Mouse (Mus musculus) MEL (cell line): ENCODE results near the gene Prtn3. TPM values are rescaled to one million over a fixed set of nuclear protein-coding genes. Genes with fewer than 3 reads are reported as not detected.

Experiments
- DNase-seq: peaks from one replicate; pipeline ENCODE4 v3.0.0; 2011; ENCODE audit warnings: low read depth, low spot score
- H3K27ac ChIP-seq: 2 replicates; pipeline ENCODE4 v1.5.1; 2012; ENCODE audit warnings: low read depth, mild to moderate bottlenecking, control low read depth, low read length, moderate library complexity; ENCODE audit not compliant: control insufficient read depth
- H3K27me3 ChIP-seq, 2 experiments: fragments of 150-350 bp in 1 of 2; sonication (generic) in 1 of 2; 2 replicates each; pipeline ENCODE4 v1.6.1; 2012; ENCODE audit warnings: low read length in 2 of 2, mild to moderate bottlenecking in 2 of 2, improper control_type of control experiment in 1 of 2, moderate library complexity in 1 of 2; ENCODE audit not compliant: insufficient read depth in 2 of 2, control insufficient read depth in 1 of 2
- H3K36me3 ChIP-seq, 2 experiments: 2 replicates each; pipeline ENCODE4 v1.6.1; 2012 to 2014; ENCODE audit warnings: low read length in 2 of 2, improper control_type of control experiment in 1 of 2, inconsistent platforms in 1 of 2, mild to moderate bottlenecking in 1 of 2; ENCODE audit not compliant: insufficient read depth in 2 of 2, control insufficient read depth in 1 of 2
- H3K4me1 ChIP-seq, 2 experiments: fragments of 150-350 bp in 1 of 2; sonication (generic) in 1 of 2; 2 replicates each; pipeline ENCODE4 v1.6.1; 2012; ENCODE audit warnings: low read length in 2 of 2, improper control_type of control experiment in 1 of 2, mild to moderate bottlenecking in 1 of 2; ENCODE audit not compliant: insufficient read depth in 2 of 2, control insufficient read depth in 1 of 2
- H3K4me3 ChIP-seq, 2 experiments: fragments of 150-350 bp in 1 of 2; sonication (generic) in 1 of 2; 2 replicates each; pipeline ENCODE4 v1.5.1; 2012; ENCODE audit warnings: low read depth in 2 of 2, low read length in 2 of 2, mild to moderate bottlenecking in 2 of 2, moderate library complexity in 2 of 2, control low read depth in 1 of 2, improper control_type of control experiment in 1 of 2; ENCODE audit not compliant: control insufficient read depth in 1 of 2, insufficient read depth in 1 of 2
- H3K79me2 ChIP-seq: 2 replicates; pipeline ENCODE4 v1.6.1; 2012; ENCODE audit warnings: mild to moderate bottlenecking, low read length, moderate library complexity; ENCODE audit not compliant: control insufficient read depth, poor library complexity, insufficient read depth
- H3K9ac ChIP-seq: 2 replicates; pipeline ENCODE4 v1.6.1; 2012; ENCODE audit warnings: low read depth, mild to moderate bottlenecking, control low read depth, low read length, moderate library complexity; ENCODE audit not compliant: control insufficient read depth, poor library complexity, severe bottlenecking
- H3K9me3 ChIP-seq: fragments of 150-350 bp; sonication (generic); replicated peaks from 2 replicates; pipeline ENCODE4 v1.6.1; 2012; ENCODE audit warnings: mild to moderate bottlenecking, low read length, improper control_type of control experiment, moderate library complexity; ENCODE audit not compliant: insufficient read depth
- BHLHE40 ChIP-seq: IDR thresholded peaks from 2 replicates; pipeline ENCODE4 v1.6.1; 2012; ENCODE audit warnings: low read depth, mild to moderate bottlenecking, inconsistent platforms, low read length, improper control_type of control experiment, borderline replicate concordance
- CHD1 ChIP-seq: IDR thresholded peaks from 2 replicates; pipeline ENCODE4 v1.6.1; 2012; ENCODE audit warnings: low read depth, mild to moderate bottlenecking, inconsistent platforms, low read length, improper control_type of control experiment
- E2F4 ChIP-seq: IDR thresholded peaks from 2 replicates; pipeline ENCODE4 v1.6.1; 2011; ENCODE audit warnings: low read depth, low read length, improper control_type of control experiment, borderline replicate concordance
- ELF1 ChIP-seq: IDR thresholded peaks from 2 replicates; pipeline ENCODE4 v1.6.1; 2014; ENCODE audit warnings: low read depth, mild to moderate bottlenecking, inconsistent platforms, low read length, improper control_type of control experiment, moderate library complexity
- EP300 ChIP-seq, 2 experiments: IDR thresholded peaks; 2 replicates each; pipeline ENCODE4 v1.6.1; 2011; ENCODE audit warnings: improper control_type of control experiment in 2 of 2, low read length in 2 of 2, low read depth in 1 of 2, mild to moderate bottlenecking in 1 of 2
- ETS1 ChIP-seq: IDR thresholded peaks from 2 replicates; pipeline ENCODE4 v1.6.1; 2012; ENCODE audit warnings: low read depth, mild to moderate bottlenecking, inconsistent platforms, low read length, improper control_type of control experiment, moderate library complexity
- GABPA ChIP-seq: IDR thresholded peaks from 2 replicates; pipeline ENCODE4 v1.6.1; 2012; ENCODE audit warnings: low read depth, mild to moderate bottlenecking, inconsistent platforms, low read length, improper control_type of control experiment, moderate library complexity
- GATA1 ChIP-seq: IDR thresholded peaks from 2 replicates; pipeline ENCODE4 v1.6.1; 2011; ENCODE audit warnings: low read depth, low read length, improper control_type of control experiment
- HCFC1 ChIP-seq: IDR thresholded peaks from 2 replicates; pipeline ENCODE4 v1.6.1; 2012; ENCODE audit warnings: low read depth, mild to moderate bottlenecking, inconsistent platforms, low read length, improper control_type of control experiment, moderate library complexity
- MAFK ChIP-seq: IDR thresholded peaks from 2 replicates; pipeline ENCODE4 v1.6.1; 2011; ENCODE audit warnings: low read depth, mild to moderate bottlenecking, low read length, improper control_type of control experiment, borderline replicate concordance
- MAZ ChIP-seq: IDR thresholded peaks from 2 replicates; pipeline ENCODE4 v1.6.1; 2012; ENCODE audit warnings: low read depth, mild to moderate bottlenecking, inconsistent platforms, low read length, improper control_type of control experiment
- MEF2A ChIP-seq: IDR thresholded peaks from 2 replicates; pipeline ENCODE4 v1.6.1; 2014; ENCODE audit warnings: low read depth, mild to moderate bottlenecking, inconsistent platforms, low read length, improper control_type of control experiment; ENCODE audit not compliant: poor library complexity, insufficient replicate concordance, severe bottlenecking; ENCODE audit errors: extremely low read depth
- MXI1 ChIP-seq: IDR thresholded peaks from 2 replicates; pipeline ENCODE4 v1.6.1; 2011; ENCODE audit warnings: mild to moderate bottlenecking, low read depth, low read length, improper control_type of control experiment
- MYB ChIP-seq: IDR thresholded peaks from 2 replicates; pipeline ENCODE4 v1.6.1; 2011; ENCODE audit warnings: mild to moderate bottlenecking, low read depth, low read length, improper control_type of control experiment
- MYC ChIP-seq: IDR thresholded peaks from 2 replicates; pipeline ENCODE4 v1.6.1; 2011; ENCODE audit warnings: low read depth, mild to moderate bottlenecking, low read length, improper control_type of control experiment, moderate library complexity
- NELFE ChIP-seq: IDR thresholded peaks from 2 replicates; pipeline ENCODE4 v1.6.1; 2011; ENCODE audit warnings: low read depth, low read length, improper control_type of control experiment
- NRF1 ChIP-seq: IDR thresholded peaks from 2 replicates; pipeline ENCODE4 v1.6.1; 2014; ENCODE audit warnings: low read depth, mild to moderate bottlenecking, inconsistent platforms, low read length, improper control_type of control experiment, moderate library complexity; ENCODE audit not compliant: poor library complexity, insufficient read depth, severe bottlenecking
- POLR2A ChIP-seq, 2 experiments: IDR thresholded peaks; 2 replicates each; pipeline ENCODE4 v1.6.1; 2011 to 2012; ENCODE audit warnings: low read length in 2 of 2, mild to moderate bottlenecking in 2 of 2, control low read depth in 1 of 2, improper control_type of control experiment in 1 of 2, low read depth in 1 of 2, moderate library complexity in 1 of 2; ENCODE audit not compliant: control insufficient read depth in 1 of 2, insufficient read depth in 1 of 2, poor library complexity in 1 of 2
- POLR2AphosphoS2 ChIP-seq: IDR thresholded peaks from 2 replicates; pipeline ENCODE4 v1.6.1; 2011; ENCODE audit warnings: low read length, improper control_type of control experiment
- RAD21 ChIP-seq: IDR thresholded peaks from 2 replicates; pipeline ENCODE4 v1.6.1; 2011; ENCODE audit warnings: mild to moderate bottlenecking, low read depth, low read length, improper control_type of control experiment
- SMC3 ChIP-seq: IDR thresholded peaks from 2 replicates; pipeline ENCODE4 v1.6.1; 2011; ENCODE audit warnings: low read depth, low read length, improper control_type of control experiment
- TAL1 ChIP-seq: IDR thresholded peaks from 2 replicates; pipeline ENCODE4 v1.6.1; 2012; ENCODE audit warnings: mild to moderate bottlenecking, inconsistent platforms, low read length, moderate library complexity, mixed read lengths
- TBP ChIP-seq: IDR thresholded peaks from 2 replicates; pipeline ENCODE4 v1.8.0; 2011; ENCODE audit warnings: low read depth, low read length, improper control_type of control experiment
- TCF12 ChIP-seq: IDR thresholded peaks from 2 replicates; pipeline ENCODE4 v1.6.1; 2014; ENCODE audit warnings: low read depth, mild to moderate bottlenecking, inconsistent platforms, low read length, improper control_type of control experiment, moderate library complexity
- USF2 ChIP-seq, 2 experiments: IDR thresholded peaks; 2 replicates each; pipeline ENCODE4 v1.6.1; 2011 to 2012; ENCODE audit warnings: improper control_type of control experiment in 2 of 2, low read length in 2 of 2, borderline replicate concordance in 1 of 2, inconsistent platforms in 1 of 2, low read depth in 1 of 2, mild to moderate bottlenecking in 1 of 2; ENCODE audit not compliant: insufficient read depth in 1 of 2
- ZC3H11A ChIP-seq: IDR thresholded peaks from 2 replicates; pipeline ENCODE4 v1.6.1; 2012; ENCODE audit warnings: low read depth, mild to moderate bottlenecking, inconsistent platforms, low read length, improper control_type of control experiment
- ZKSCAN1 ChIP-seq: IDR thresholded peaks from 2 replicates; pipeline ENCODE4 v1.6.1; 2012; ENCODE audit warnings: low read depth, mild to moderate bottlenecking, inconsistent platforms, low read length, improper control_type of control experiment, moderate library complexity
- ZMIZ1 ChIP-seq: IDR thresholded peaks from 2 replicates; pipeline ENCODE4 v1.6.1; 2012; ENCODE audit warnings: low read depth, mild to moderate bottlenecking, inconsistent platforms, low read length, improper control_type of control experiment, moderate library complexity
- ZNF384 ChIP-seq: IDR thresholded peaks from 2 replicates; pipeline ENCODE4 v1.6.1; 2012; ENCODE audit warnings: low read depth, mild to moderate bottlenecking, inconsistent platforms, low read length, improper control_type of control experiment
- polyA plus RNA-seq, 2 experiments: library from polyadenylated mRNA; stranded (reverse) in 1 of 2; unstranded in 1 of 2; fragments of >175 nt in 1 of 2; fragments of >200 nt in 1 of 2; gene quantifications; 2 replicates each; pipeline versions ENCODE4 v1.2.1 to v1.2.4; 2012; ENCODE audit warnings: low replicate concordance in 2 of 2, low read depth in 1 of 2; ENCODE audit not compliant: insufficient read length in 2 of 2, insufficient read depth in 1 of 2, missing spikeins in 1 of 2
- total RNA-seq: library from RNA; depleted of rRNA; stranded (reverse); fragments of 300-350 nt; gene quantifications from 2 replicates; pipeline ENCODE4 v1.2.3, GENCODE M21; 2012

Prtn3 gene
- total and polyA plus RNA-seq, 3 experiments = 11.2 to 31.5 TPM; not detected in 1

DNA sequence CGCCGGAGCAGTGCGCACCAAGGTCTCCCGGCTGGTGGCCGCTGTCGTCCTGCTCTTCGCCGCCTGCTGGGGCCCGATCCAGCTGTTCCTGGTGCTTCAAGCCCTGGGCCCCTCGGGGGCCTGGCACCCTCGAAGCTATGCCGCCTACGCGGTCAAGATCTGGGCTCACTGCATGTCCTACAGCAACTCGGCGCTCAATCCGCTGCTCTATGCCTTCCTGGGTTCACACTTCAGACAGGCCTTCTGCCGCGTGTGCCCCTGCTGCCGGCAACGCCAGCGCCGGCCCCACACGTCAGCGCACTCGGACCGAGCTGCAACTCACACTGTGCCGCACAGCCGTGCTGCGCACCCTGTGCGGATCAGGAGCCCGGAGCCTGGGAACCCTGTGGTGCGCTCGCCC is 47.3 kb downstream of the Prtn3 start:
- H3K9ac ChIP-seq = no peak overlapping the region

DNA sequence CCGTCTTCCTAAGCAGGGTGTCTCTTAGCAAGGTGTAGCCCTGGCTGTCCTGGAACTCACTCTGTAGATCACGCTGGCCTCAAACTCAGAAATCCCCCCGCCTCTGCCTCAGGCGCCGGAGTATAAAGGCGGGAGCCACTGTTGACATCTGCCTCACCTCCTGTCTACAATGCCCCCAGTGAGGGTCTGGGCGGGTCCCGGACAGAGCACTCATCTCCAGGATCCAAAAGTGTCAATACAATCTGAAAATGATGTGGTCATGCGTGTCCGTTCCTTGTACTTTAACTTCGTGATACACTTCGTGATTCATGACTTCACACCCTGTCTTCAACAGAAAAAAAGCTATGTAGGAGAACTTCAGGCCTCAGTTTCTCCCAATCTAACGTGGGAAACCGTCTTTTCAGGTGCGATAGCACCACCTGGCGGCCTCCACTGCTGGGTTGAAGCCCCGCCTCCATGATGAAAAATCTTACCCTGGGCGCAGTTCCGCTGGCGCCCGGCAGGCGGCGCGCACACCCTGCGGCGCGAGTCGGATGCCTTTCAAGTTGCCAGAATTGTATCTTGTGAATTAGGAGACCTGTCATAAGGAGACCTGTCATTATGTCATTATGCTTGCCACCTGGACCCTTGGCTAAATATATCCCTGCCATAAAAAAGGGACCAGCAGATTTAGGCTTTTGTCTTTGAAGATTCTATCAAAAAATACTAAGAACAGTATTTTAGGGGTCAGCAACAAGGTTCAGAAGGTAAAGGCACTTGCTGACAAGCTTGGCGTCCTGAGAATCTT is 50.9 kb downstream of the Prtn3 start:
- Histone ChIP-seq H3K9ac (peak overlapping the region; percentile 87), H3K27me3 (no peaks in the 10 kb centered on the region), H3K27ac (peak overlapping the region; percentile 76), H3K4me1 (peaks cover 0 to 6% of the 10 kb centered on the region in 2 experiments; a peak in 1 of 4 replicates), H3K36me3 (no peaks in the 10 kb centered on the region; a peak in 1 of 4 replicates), H3K79me2 (peaks cover 9% of the 10 kb centered on the region), H3K9me3 (no peaks in the 10 kb centered on the region), H3K4me3 (peak overlapping the region; percentile 53 to 90; a peak in 3 of 4 replicates)
- peak; percentile 90 for DNase-seq
- TF ChIP-seq MYC (0 out of 2 replicates have a peak, but pooled peaks have one; percentile 28), USF2 (IDR thresholded peaks at IDR 0.05; ENCODE audit: borderline replicate concordance in 1 of 2, insufficient read depth in 1 of 2, low read depth in 1 of 2, low read length in 2 of 2) (no peak), CHD1 (no peak), TAL1 (no peak), MAZ (0 out of 2 replicates have a peak, but pooled peaks have one; percentile 10), ZKSCAN1 (no peak), MYB (no peak), TBP (peak; percentile 48; the same call in 1 of the 2 replicates), ELF1 (peak; percentile 51; the same call in 1 of the 2 replicates), MXI1 (peak; percentile 88), EP300 (IDR thresholded peaks at IDR 0.05; ENCODE audit: low read depth in 1 of 2, low read length in 2 of 2) (no peak), GABPA (no peak), NELFE (no peak), POLR2AphosphoS2 (no peak), ETS1 (peak; percentile 37; the same call in 1 of the 2 replicates), BHLHE40 (no peak), HCFC1 (peak; percentile 64), GATA1 (no peak), NRF1 (peak; percentile 28; the same call in 1 of the 2 replicates), TCF12 (peak; percentile 21; the same call in 1 of the 2 replicates), E2F4 (no peak), MEF2A (no peak), ZMIZ1 (no peak)

More for the DNA sequence above, 47.3 kb downstream of the Prtn3 start:
- H3K4me1 ChIP-seq = peaks cover 5 to 6% of the 10 kb centered on the region in 2 experiments; a peak in 3 of 4 replicates
- DNase-seq = no peak
- peaks cover 9% of the 10 kb centered on the region for H3K79me2 ChIP-seq
- H3K9me3 ChIP-seq = no peaks in the 10 kb centered on the region
- H3K27ac ChIP-seq = no peak overlapping the region
- no peak for TF ChIP-seq MAFK
- TF ChIP-seq ZNF384 = no peak
- TF ChIP-seq RAD21 = no peak
- TF ChIP-seq ZC3H11A = no peak
- no peak for TF ChIP-seq USF2 (IDR thresholded peaks at IDR 0.05; ENCODE audit: borderline replicate concordance in 1 of 2, insufficient read depth in 1 of 2, low read depth in 1 of 2, low read length in 2 of 2)
- no peak for TF ChIP-seq HCFC1
- no peak for TF ChIP-seq POLR2AphosphoS2
- no peak for TF ChIP-seq EP300 (IDR thresholded peaks at IDR 0.05; ENCODE audit: low read depth in 1 of 2, low read length in 2 of 2)
- TF ChIP-seq POLR2A (IDR thresholded peaks at IDR 0.05; ENCODE audit: control insufficient read depth in 1 of 2, insufficient read depth in 1 of 2, low read depth in 1 of 2, low read length in 2 of 2, poor library complexity in 1 of 2) = no peak
- no peak for TF ChIP-seq NELFE
- no peak for TF ChIP-seq GATA1
- no peak for TF ChIP-seq ZKSCAN1
- TF ChIP-seq SMC3 = no peak
- no peak for TF ChIP-seq TBP
- no peak for TF ChIP-seq ZMIZ1
- TF ChIP-seq, all 39 proteins: peak for 0
- no peak overlapping the region for H3K4me3 ChIP-seq
- H3K27me3 ChIP-seq = no peaks in the 10 kb centered on the region
- no peaks in the 10 kb centered on the region; a peak in 2 of 4 replicates for H3K36me3 ChIP-seq
